Mouse (Mus musculus): ENCODE data around the gene Sag. TPM values are rescaled to one million over a fixed set of nuclear protein-coding genes. Genes with fewer than 3 reads are reported as not detected.

Gene Sag
- polyA plus RNA-seq, 1 experiment = 2.0 TPM

- TF ChIP-seq CTCF (IDR thresholded peaks at IDR 0.05; ENCODE audit: borderline replicate concordance, control insufficient read depth, extremely low read depth, insufficient read depth, low read length, poor library complexity) (no peak), POLR2A (IDR thresholded peaks at IDR 0.05; ENCODE audit: control insufficient read depth, extremely low read depth, insufficient read depth, low read length, poor library complexity) (no peak)
- DNase-seq = no peak
- Histone ChIP-seq H3K36me3 (ENCODE audit: control insufficient read depth, insufficient read depth, low read length) (peaks cover 76% of the 10 kb centered on the region), H3K4me1 (replicated peaks; ENCODE audit: control insufficient read depth, insufficient read depth, low read length) (no peaks in the 10 kb centered on the region), H3K27ac (ENCODE audit: control insufficient read depth, insufficient read depth, low read length) (no peak overlapping the region), H3K4me3 (ENCODE audit: control insufficient read depth, insufficient read depth, low read length) (no peak overlapping the region), H3K27me3 (ENCODE audit: control insufficient read depth, insufficient read depth, low read length) (no peaks in the 10 kb centered on the region)
- WGBS = 98% methylated on average over 3 of the region's 3 CpGs
These were observed 33.0 kb upstream of the Sag start for GRCm38 (mm10) chr1:87770486-87770885.

DNA sequence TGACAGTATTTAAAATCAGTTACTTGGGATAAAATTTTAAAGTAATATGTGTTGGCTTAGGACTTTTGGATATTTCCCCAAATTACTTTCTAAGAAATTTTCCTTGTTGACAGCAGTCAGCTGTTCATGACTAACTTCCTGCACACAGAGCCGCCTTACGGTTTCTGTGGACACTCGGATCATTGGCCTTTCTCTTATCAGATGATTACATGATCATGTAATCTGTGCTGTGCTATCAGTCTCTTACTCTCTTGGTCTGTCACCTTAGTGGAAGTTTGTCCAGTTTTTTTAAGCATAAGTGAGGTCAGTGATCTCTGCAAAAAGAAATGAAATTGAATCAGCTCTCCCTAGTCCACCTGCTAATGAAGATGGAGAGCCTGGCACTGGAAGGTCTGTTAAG is 31.8 kb upstream of the Sag start:
- H3K27ac ChIP-seq (ENCODE audit: control insufficient read depth, insufficient read depth, low read length) = no peak overlapping the region
- TF ChIP-seq POLR2A (IDR thresholded peaks at IDR 0.05; ENCODE audit: control insufficient read depth, extremely low read depth, insufficient read depth, low read length, poor library complexity) (no peak), CTCF (IDR thresholded peaks at IDR 0.05; ENCODE audit: borderline replicate concordance, control insufficient read depth, extremely low read depth, insufficient read depth, low read length, poor library complexity) (no peak)
- H3K4me3 ChIP-seq (ENCODE audit: control insufficient read depth, insufficient read depth, low read length) = no peak overlapping the region
- H3K36me3 ChIP-seq (ENCODE audit: control insufficient read depth, insufficient read depth, low read length) = peaks cover 84% of the 10 kb centered on the region
- DNase-seq = no peak
- 100% methylated on average over 3 of the region's 3 CpGs for WGBS
- no peaks in the 10 kb centered on the region for H3K4me1 ChIP-seq (replicated peaks; ENCODE audit: control insufficient read depth, insufficient read depth, low read length)
- no peaks in the 10 kb centered on the region for H3K27me3 ChIP-seq (ENCODE audit: control insufficient read depth, insufficient read depth, low read length)

- H3K27me3 ChIP-seq (ENCODE audit: control insufficient read depth, insufficient read depth, low read length) = no peaks in the 10 kb centered on the region
- 96% methylated on average over 2 of the region's 2 CpGs for WGBS
- no peak for TF ChIP-seq CTCF (IDR thresholded peaks at IDR 0.05; ENCODE audit: borderline replicate concordance, control insufficient read depth, extremely low read depth, insufficient read depth, low read length, poor library complexity)
- TF ChIP-seq POLR2A (IDR thresholded peaks at IDR 0.05; ENCODE audit: control insufficient read depth, extremely low read depth, insufficient read depth, low read length, poor library complexity) = no peak
- H3K36me3 ChIP-seq (ENCODE audit: control insufficient read depth, insufficient read depth, low read length) = peaks cover 84% of the 10 kb centered on the region
- no peak for DNase-seq
- H3K4me1 ChIP-seq (replicated peaks; ENCODE audit: control insufficient read depth, insufficient read depth, low read length) = no peaks in the 10 kb centered on the region
- H3K27ac ChIP-seq (ENCODE audit: control insufficient read depth, insufficient read depth, low read length) = no peak overlapping the region
- H3K4me3 ChIP-seq (ENCODE audit: control insufficient read depth, insufficient read depth, low read length) = no peak overlapping the region
These were observed 30.1 kb upstream of the Sag start for GRCm38 (mm10) chr1:87773336-87773735.

- no peak overlapping the region for H3K27ac ChIP-seq (ENCODE audit: control insufficient read depth, insufficient read depth, low read length)
- H3K4me1 ChIP-seq (replicated peaks; ENCODE audit: control insufficient read depth, insufficient read depth, low read length) = no peaks in the 10 kb centered on the region
- peaks cover 85% of the 10 kb centered on the region for H3K36me3 ChIP-seq (ENCODE audit: control insufficient read depth, insufficient read depth, low read length)
- 84% methylated on average over 7 of the region's 7 CpGs for WGBS
- TF ChIP-seq CTCF (IDR thresholded peaks at IDR 0.05; ENCODE audit: borderline replicate concordance, control insufficient read depth, extremely low read depth, insufficient read depth, low read length, poor library complexity) (no peak), POLR2A (IDR thresholded peaks at IDR 0.05; ENCODE audit: control insufficient read depth, extremely low read depth, insufficient read depth, low read length, poor library complexity) (no peak)
- H3K4me3 ChIP-seq (ENCODE audit: control insufficient read depth, insufficient read depth, low read length) = no peak overlapping the region
- no peaks in the 10 kb centered on the region for H3K27me3 ChIP-seq (ENCODE audit: control insufficient read depth, insufficient read depth, low read length)
- DNase-seq = no peak
These were observed 28.6 kb upstream of the Sag start for GRCm38 (mm10) chr1:87774845-87775244.

- no peak for DNase-seq
- H3K27ac ChIP-seq (ENCODE audit: control insufficient read depth, insufficient read depth, low read length) = no peak overlapping the region
- no peak overlapping the region for H3K4me3 ChIP-seq (ENCODE audit: control insufficient read depth, insufficient read depth, low read length)
- WGBS = 96% methylated on average over 5 of the region's 5 CpGs
- H3K27me3 ChIP-seq (ENCODE audit: control insufficient read depth, insufficient read depth, low read length) = no peaks in the 10 kb centered on the region
- TF ChIP-seq POLR2A (IDR thresholded peaks at IDR 0.05; ENCODE audit: control insufficient read depth, extremely low read depth, insufficient read depth, low read length, poor library complexity) = no peak
- TF ChIP-seq CTCF (IDR thresholded peaks at IDR 0.05; ENCODE audit: borderline replicate concordance, control insufficient read depth, extremely low read depth, insufficient read depth, low read length, poor library complexity) = no peak
- peaks cover 93% of the 10 kb centered on the region for H3K36me3 ChIP-seq (ENCODE audit: control insufficient read depth, insufficient read depth, low read length)
- H3K4me1 ChIP-seq (replicated peaks; ENCODE audit: control insufficient read depth, insufficient read depth, low read length) = no peaks in the 10 kb centered on the region
These were observed 24.2 kb upstream of the Sag start for GRCm38 (mm10) chr1:87779204-87779785.

GRCm38 (mm10) chr1:87785703-87786102 is 17.8 kb upstream of the Sag start:
- H3K4me1 ChIP-seq (replicated peaks; ENCODE audit: control insufficient read depth, insufficient read depth, low read length) = no peaks in the 10 kb centered on the region
- no peak for DNase-seq
- no peaks in the 10 kb centered on the region for H3K27me3 ChIP-seq (ENCODE audit: control insufficient read depth, insufficient read depth, low read length)
- H3K27ac ChIP-seq (ENCODE audit: control insufficient read depth, insufficient read depth, low read length) = no peak overlapping the region
- TF ChIP-seq POLR2A (IDR thresholded peaks at IDR 0.05; ENCODE audit: control insufficient read depth, extremely low read depth, insufficient read depth, low read length, poor library complexity) (no peak), CTCF (IDR thresholded peaks at IDR 0.05; ENCODE audit: borderline replicate concordance, control insufficient read depth, extremely low read depth, insufficient read depth, low read length, poor library complexity) (no peak)
- WGBS = 97% methylated on average over 8 of the region's 8 CpGs
- H3K4me3 ChIP-seq (ENCODE audit: control insufficient read depth, insufficient read depth, low read length) = no peak overlapping the region
- peaks cover 78% of the 10 kb centered on the region for H3K36me3 ChIP-seq (ENCODE audit: control insufficient read depth, insufficient read depth, low read length)

DNA sequence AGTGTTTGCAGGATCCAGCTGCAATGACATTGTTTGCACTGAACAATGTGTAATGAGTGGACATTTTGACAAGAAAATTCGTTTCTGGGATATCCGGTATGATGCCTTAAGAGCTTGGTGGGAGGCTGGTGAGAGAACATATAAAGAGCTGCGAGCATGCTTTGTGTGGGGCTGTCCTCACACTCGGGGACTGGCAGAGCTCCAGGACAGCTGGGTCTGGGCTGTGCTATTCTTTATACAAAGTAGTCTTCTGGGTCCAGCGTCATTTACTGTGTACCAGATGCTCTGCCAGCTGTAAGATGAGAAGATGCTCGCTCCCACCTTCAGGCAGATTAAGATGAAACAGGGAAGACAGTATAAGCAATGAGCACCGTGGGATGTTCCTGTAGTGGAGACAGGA is 17.2 kb upstream of the Sag start:
- TF ChIP-seq POLR2A (IDR thresholded peaks at IDR 0.05; ENCODE audit: control insufficient read depth, extremely low read depth, insufficient read depth, low read length, poor library complexity) = no peak
- TF ChIP-seq CTCF (IDR thresholded peaks at IDR 0.05; ENCODE audit: borderline replicate concordance, control insufficient read depth, extremely low read depth, insufficient read depth, low read length, poor library complexity) = no peak
- Histone ChIP-seq H3K36me3 (ENCODE audit: control insufficient read depth, insufficient read depth, low read length) (peaks cover 76% of the 10 kb centered on the region), H3K27ac (ENCODE audit: control insufficient read depth, insufficient read depth, low read length) (no peak overlapping the region), H3K4me3 (ENCODE audit: control insufficient read depth, insufficient read depth, low read length) (no peak overlapping the region), H3K27me3 (ENCODE audit: control insufficient read depth, insufficient read depth, low read length) (no peaks in the 10 kb centered on the region), H3K4me1 (replicated peaks; ENCODE audit: control insufficient read depth, insufficient read depth, low read length) (no peaks in the 10 kb centered on the region)
- DNase-seq = no peak
- WGBS = 93% methylated on average over 7 of the region's 7 CpGs
